Mouse (Mus musculus): ENCODE data around the gene Anpep. TPM values are rescaled to one million over a fixed set of nuclear protein-coding genes. Genes with fewer than 3 reads are reported as not detected.

The Anpep gene
- total RNA-seq, 1 experiment from 2014 or later = not detected

DNA sequence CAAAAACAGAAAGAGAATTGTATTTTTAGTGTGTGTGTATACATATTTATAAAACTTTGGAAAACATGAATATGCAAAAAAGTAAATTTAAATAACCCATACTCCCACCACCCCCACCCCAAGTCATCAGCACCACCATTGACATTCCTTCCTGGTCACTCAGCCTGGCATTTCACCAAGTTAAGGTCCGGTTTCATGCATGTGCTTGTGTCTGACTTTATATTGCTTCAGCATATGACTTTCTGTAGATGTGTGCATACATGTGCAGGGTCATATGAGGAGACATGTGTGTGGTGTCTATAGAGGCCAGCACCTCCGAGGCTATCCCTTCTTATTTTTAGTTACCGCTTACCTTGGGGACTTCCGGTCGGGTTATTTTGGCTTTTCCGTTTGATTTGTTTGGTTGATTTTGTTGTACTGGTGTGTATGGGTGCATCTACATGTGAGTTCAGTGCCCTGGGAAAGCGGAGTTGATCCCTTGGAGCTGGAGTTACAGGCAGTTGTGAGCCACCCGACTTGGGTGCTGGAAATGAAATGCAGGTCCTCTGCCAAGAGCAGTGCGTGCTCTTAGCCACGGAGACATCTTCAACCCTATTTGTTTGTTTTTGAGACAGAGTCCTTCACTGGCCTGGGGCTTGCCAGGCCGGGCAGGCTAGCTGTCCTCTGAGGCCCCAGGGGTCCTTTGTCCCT is 78.9 kb downstream of the Anpep start:
- no peak for ATAC-seq (ENCODE audit: extremely low read depth, insufficient number of reproducible peaks, low FRiP score, poor library complexity, severe bottlenecking)

DNA sequence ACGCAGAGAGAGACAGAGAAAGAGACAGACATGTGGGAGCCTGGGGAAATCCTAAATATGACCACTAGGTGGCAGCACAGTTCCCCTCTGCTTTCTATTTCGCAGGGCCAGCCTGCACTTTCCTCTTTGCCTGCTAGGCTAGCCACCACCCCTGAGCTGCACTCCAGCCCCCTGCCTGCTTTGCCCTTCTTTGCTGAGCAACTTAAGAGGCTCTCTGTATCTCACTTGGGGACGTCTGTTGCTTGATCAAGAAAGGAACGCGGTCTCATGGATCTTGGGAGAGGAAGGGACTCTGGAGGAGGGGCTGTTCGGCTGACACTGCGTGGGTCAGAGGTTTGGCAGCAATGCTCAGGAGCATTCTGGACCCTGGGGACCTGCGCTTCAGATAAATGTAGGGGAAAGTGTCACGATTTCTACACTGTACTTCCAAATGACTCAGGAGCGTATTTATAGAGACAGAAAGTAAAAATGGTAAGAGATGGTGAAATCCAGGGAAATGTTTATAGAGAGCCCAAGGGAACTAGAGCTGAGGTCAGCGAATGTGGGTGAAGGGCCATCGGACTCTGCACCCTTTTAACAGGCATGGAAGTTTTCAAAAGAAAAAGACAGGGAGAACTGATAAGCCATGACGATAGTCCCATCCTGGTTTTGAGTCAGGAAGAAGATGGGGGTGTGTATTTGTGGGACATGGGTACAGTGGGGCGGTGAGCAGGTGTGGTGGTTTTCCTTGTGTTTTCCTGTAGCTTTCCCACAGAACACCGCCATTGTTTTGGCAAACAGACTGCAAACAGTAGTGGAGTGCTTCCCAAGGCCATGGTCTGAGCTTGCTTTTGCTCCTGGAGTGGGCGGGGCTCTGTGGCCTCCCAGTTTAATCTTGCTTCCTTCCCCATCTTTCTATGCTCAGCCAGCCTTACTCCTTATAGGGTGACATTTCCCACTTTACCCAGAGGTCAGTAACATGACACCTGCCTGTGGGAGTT is 79.9 kb downstream of the Anpep start:
- ATAC-seq (ENCODE audit: extremely low read depth, insufficient number of reproducible peaks, low FRiP score, poor library complexity, severe bottlenecking) = peak; percentile 66

Other genes with a start within 250 kb of the Anpep start
- gene Rhcg, start 243.4 kb downstream of the Anpep start, total RNA-seq (2017) = not detected in 2 replicates
- gene Ticrr, start 200.9 kb downstream of the Anpep start, total RNA-seq (2017) = 0.98 and 1.6 TPM in 2 replicates
- 0.12 TPM in 1 of 2 replicates, not detected in the other for gene Kif7, start 145.3 kb downstream of the Anpep start, total RNA-seq (2017)
- not detected in 2 replicates for gene Plin1, start 128.2 kb downstream of the Anpep start, total RNA-seq (2017)
- 0.37 TPM in 1 of 2 replicates, not detected in the other for gene Pex11a, start 117.9 kb downstream of the Anpep start, total RNA-seq (2017)
- not detected in 2 replicates for gene Wdr93, start 117.9 kb downstream of the Anpep start, total RNA-seq (2017)
- not detected in 2 replicates for gene Mesp1, start 67.3 kb downstream of the Anpep start, total RNA-seq (2017)
- gene Mesp2, start 50.3 kb downstream of the Anpep start, total RNA-seq (2017) = not detected in 2 replicates
- gene Ap3s2, start 59.6 kb upstream of the Anpep start, total RNA-seq (2017) = 5.0 and 5.9 TPM in 2 replicates
- gene Arpin, start 74.3 kb upstream of the Anpep start, total RNA-seq (2017) = not detected in 2 replicates
- 64.9 and 67.2 TPM in 2 replicates for gene Zfp710, start 163.8 kb upstream of the Anpep start, total RNA-seq (2017)